Mouse (Mus musculus) layer of hippocampus, adult 9-11 months (tissue): ENCODE measurements around the gene Dkk3.
"Not testable (repeated sequence)": the region's sequence is repeated elsewhere in the genome, so short reads cannot be mapped to it uniquely, and the experiment has no call there.

ENCODE experiments used
- DNase-seq: peaks from one replicate; pipeline ENCODE4 v3.0.0; 2022

Dkk3 gene

GRCm38 (mm10) chr7:112165593-112165992 lies 6.7 kb upstream of the Dkk3 start:
- no peak for DNase-seq

- not testable (repeated sequence) for DNase-seq
Measured at GRCm38 (mm10) chr7:112165032-112165431, 6.2 kb upstream of the Dkk3 start.

DNA sequence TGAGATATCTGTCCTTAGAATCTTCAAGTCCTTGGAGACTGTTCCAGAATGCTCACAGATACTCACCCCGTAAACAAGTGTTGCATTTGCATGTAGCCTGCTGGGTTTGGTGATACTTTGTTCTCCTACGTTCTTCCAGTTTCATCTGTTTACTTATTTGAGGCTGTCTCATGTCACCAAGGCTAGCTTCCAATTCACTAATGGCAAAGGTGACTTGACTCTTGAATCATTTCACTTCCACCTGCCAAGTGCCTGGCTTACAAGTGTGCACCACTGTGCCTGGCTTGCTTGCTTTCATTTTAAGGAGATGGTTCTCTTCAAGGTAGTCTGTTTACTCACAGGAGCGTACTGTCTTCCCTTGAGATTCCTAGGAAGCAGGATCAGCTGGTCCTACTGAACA lies 5.6 kb upstream of the Dkk3 start:
- DNase-seq: no peak

DNA sequence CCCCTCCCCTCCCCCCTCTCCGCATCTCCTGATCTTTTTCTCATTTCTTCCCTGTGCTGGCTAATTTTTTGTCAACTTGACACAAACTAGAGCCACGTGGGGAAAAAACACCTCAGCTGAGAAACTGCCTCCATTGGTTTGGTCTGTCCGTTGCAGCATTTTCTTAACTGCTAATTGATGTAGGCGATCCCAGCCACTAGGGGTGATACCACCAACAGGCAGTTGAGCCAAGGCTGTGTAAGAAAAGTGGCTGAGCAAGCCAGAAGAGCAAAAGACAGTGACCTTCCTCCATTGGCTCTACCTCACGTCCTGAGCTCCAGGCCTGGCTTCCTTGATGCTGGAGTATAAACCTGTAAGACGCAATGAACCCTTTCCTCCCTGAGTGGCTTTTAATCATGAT lies 978 bp upstream of the Dkk3 start:
- DNase-seq: no peak

- no peak for DNase-seq
Measured at GRCm38 (mm10) chr7:112158316-112158741, 528 bp downstream of the Dkk3 start.

DNA sequence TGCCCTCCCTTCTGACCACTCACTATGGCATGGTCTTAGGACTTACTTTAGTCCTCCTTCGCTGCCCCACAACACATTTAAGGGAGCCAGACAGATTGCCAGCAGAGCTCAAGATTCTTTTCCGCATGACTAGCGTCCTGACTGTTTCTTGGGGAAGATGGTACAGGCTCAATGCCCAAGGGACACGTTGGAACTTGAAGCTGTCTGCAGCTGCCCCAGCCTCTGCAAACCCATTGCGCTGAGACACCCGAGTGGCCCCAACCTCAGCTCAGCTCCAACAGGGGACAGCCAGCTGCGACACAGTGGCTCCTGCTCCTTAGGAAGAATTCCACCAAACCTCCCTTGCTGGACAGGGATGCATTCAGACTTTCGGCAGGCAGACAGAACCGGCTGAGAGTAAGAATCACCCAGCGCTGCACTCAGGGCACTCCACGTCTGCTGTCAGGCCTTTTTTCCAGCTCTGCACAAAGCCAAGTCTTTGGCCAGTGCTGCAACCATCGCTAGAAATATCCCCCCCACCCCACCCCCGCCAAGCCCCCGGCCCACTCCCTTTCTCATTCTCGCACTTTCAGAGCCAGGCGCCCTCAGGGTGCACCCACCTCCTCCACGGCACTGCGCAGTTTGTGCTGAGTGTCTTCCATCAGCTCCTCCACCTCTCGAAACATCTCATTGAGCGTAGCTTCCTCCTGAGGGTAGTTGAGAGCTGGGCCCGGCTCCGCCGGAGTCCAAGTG lies 1.1 kb downstream of the Dkk3 start:
- DNase-seq: no peak

GRCm38 (mm10) chr7:112155194-112155593 lies 3.7 kb downstream of the Dkk3 start:
- DNase-seq: no peak

DNA sequence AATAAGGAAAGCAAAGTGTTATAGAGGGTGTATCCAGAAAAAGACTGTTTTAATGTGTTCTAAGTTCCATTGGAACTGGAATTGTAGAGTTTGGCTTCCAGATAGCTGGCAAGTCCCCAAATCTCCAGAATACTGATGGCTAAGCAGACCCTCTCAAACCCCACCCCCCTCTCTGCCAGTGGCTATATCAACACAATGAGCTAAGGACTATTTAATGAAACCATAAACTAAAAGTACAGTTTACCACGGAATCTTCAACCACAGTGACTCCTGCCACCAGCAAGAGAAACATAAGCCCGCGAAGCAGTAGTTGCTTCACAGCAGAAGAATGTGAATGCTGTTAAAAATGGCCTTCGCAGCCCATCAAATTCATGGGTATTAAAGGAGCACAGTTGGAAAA lies 4.4 kb downstream of the Dkk3 start:
- no peak for DNase-seq

GRCm38 (mm10) chr7:112149113-112149512 lies 9.7 kb downstream of the Dkk3 start:
- no peak for DNase-seq

GRCm38 (mm10) chr7:112147979-112148378 lies 10.9 kb downstream of the Dkk3 start:
- DNase-seq: no peak

DNA sequence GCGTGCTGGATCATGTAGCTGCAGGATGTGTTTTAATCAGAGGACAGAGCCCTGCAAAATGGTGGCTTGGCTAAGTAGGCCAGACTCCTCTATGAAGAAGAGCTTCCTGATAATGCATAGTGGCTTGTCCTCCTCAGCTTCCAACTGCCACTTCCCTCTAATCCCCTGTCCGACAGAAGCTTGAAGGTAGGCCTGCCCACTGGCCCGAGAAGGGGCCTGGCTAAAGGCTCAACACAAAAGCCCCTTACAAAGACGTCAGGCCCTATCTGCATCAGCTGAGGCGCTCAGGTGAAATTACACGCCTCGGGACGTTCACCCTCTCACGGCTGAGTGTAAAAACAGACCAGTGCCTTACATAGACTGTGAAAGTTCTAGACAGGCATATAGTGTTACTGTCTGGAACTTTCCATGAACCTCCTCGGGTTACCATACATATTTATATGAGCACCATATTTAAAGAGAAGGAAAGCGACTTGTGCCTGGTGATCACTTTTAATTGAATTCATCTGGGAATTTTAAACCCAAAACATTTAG lies 14.1 kb downstream of the Dkk3 start:
- DNase-seq: no peak

DNA sequence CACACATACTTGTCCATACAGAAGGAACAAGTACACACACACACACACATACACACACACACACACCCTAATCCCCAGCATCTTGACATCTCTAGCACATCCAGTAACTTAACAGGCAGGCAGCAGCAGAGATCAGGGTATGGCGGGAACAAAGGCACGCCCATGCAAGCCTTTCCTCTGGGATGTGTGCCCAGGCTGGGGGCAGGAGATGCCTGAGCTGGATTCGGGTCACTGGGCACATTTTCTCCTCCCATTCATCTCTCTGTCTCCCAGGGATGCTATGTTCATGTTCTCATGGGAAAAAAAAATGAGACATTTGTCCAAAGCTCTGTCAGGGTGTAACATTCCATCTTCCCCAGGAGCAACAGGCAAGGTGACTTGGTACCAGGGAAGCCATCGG lies 14.9 kb downstream of the Dkk3 start:
- DNase-seq: no peak

DNA sequence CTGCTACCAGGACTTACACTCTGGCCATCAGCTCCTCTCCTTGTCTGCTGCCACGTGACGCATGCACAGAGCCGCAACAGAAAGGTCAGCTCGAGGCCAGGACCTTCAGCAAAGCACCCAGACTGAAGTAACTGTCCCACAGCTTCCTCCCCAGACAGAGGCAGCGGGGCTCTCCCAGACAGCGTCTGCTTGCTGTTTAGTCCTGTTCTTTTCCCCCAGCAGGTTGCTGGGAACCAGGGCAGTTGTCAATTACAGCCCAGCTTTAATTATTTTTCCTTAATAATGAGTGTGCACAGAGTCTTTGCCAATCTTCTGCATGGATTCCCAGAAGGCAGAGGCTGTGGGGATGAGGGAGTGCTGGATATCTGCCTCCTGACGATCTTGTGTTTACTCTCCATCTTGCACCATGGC lies 15.8 kb downstream of the Dkk3 start:
- DNase-seq: no peak

- no peak for DNase-seq
Measured at GRCm38 (mm10) chr7:112142616-112143015, 16.2 kb downstream of the Dkk3 start.

DNA sequence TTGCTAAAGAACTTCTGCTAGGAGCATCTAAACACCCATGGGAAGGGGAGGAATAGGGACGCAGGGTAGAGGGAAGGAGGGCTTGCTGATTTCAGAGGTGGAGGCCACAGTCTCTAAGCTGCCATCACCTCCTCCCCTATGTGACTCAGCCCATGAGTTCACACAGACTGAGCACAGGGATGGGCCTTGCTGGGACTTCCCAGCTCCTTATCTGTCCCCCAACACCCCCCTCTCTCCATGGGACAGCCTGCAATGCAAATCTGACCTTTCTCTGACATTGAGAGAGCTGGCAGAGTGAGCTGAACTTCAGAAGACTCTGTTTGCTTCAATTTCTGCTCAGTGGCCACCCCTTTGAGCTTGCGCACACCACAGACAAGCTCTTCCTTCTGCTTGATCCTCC lies 18.1 kb downstream of the Dkk3 start:
- no peak for DNase-seq

DNA sequence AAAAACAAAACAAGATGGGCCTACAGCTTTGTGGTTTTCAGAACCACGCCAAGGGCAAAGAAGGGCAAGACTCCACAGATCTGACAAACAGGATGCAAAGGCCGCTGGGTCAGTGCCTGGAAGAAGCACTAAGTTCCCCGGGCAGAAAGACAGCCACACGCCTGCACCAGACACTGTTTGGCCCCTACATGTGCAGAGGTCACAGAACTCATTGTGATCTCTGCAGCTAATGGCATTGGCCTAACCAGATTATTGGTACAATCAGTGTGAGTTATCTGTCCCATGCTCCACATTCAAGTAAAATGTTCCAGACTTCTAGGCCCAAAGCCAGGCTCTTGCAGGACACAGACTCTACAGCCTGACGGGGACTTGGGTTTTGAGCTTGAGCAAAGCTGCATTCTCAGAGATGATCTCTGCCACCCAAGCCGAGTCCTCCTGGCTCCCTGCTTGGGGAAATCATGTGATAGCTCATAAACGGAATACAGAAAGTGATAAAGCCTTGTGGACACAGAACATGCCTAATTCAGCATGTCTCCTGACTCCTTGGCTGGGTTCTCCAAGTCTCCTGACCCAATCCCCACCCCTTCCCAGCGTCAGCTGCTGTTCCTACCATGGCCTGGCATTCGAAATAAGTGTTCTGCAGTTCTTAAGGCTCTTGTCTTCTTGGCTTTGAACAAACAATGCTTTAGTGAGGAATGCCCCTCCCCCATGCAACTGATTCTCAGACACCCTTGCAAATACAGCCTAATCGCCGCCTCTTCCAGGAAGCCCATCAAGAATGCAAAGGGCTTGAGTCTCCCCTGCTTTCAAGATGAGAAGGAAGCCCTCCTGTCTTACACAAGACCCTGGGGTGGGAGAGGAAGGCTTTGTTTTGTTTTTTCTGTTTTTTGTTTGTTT lies 20.1 kb downstream of the Dkk3 start:
- no peak for DNase-seq

DNA sequence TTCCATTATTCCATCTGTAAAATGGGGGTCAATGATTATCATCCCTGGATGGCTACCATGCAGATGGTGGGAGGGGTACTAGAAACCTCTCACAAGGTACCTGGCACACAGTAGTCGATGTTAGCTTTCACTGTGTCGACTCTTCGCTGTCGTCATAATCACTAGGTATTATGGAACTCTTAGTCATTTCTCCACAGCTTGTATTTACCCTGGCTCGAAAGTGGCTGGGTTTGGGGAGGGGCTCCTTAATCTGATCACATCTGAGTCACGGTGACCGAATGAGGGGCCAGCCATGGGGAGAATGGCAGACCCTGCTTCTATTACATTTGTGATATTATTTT lies 20.7 kb downstream of the Dkk3 start:
- DNase-seq: no peak

DNA sequence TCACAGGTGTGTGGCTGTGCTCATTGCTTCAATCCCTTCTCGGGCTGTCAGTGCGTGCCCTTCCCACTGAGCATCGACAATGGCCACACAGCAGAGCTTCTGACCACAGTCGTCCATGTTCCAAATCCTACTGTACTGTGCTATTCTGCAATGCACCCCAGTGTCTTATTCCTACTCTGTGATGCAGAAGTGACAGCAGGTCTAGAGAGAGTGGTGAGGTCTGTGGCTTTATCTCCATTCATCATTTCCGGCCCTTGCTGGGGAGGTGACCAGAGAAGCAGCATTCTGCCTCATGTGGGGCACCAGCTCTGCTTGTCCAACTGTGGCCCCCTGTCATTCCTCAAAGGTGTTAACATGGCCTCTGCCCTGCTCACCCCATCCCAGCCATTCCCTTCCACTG lies 22.3 kb downstream of the Dkk3 start:
- no peak for DNase-seq

GRCm38 (mm10) chr7:112135161-112135560 lies 23.7 kb downstream of the Dkk3 start:
- no peak for DNase-seq

DNA sequence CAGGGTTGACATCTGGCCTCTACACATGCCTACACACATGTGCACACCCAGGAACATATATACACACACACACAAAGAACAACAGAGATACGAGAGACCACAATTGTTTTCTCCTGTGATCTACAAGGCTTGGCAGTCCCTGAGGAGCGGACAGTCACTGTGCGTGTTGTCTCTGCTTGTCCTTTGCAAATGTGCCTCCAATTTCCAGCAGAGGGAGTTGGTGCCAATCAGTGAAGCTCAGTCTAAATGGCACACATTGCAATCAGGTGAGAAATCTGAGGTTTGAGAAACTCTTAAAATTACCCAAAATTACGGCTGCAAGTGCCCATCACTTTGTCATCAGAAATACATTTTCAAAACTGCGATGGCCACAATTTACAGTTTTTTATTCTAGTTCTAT lies 25.6 kb downstream of the Dkk3 start:
- DNase-seq: no peak

- no peak for DNase-seq
Measured at GRCm38 (mm10) chr7:112132005-112132404, 26.9 kb downstream of the Dkk3 start.

GRCm38 (mm10) chr7:112130660-112131059 lies 28.2 kb downstream of the Dkk3 start:
- no peak for DNase-seq

GRCm38 (mm10) chr7:112129851-112130250 lies 29.0 kb downstream of the Dkk3 start:
- no peak for DNase-seq

DNA sequence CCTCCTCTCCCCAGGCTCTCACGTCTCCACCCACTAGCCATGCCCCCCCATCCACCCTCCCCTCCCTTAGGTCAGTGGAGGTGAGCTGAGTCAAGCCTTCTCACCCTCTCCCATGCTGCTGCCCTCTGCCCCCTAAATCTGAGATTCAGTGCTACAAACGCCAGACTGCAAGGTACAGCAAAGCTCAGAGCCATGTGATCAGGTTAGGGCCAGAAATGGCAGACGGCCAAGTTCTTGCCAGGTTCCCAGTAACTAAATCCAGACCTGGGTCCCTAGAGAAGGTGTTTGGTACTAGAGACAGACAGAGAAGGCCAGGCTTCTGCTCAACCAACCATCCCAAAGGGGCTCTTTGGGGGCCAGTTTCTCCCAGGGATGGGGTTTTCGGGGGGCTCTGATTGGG lies 30.0 kb downstream of the Dkk3 start:
- no peak for DNase-seq
